Mouse (Mus musculus) liver, adult (tissue): Measurements from ENCODE around the gene Rer1.

Experiments
- GATA4 ChIP-seq: IDR thresholded peaks from 2 replicates; pipeline ENCODE4 v1.6.1; 2014; ENCODE audit warnings: mild to moderate bottlenecking, low read length; ENCODE audit not compliant: insufficient replicate concordance

The Rer1 gene

DNA sequence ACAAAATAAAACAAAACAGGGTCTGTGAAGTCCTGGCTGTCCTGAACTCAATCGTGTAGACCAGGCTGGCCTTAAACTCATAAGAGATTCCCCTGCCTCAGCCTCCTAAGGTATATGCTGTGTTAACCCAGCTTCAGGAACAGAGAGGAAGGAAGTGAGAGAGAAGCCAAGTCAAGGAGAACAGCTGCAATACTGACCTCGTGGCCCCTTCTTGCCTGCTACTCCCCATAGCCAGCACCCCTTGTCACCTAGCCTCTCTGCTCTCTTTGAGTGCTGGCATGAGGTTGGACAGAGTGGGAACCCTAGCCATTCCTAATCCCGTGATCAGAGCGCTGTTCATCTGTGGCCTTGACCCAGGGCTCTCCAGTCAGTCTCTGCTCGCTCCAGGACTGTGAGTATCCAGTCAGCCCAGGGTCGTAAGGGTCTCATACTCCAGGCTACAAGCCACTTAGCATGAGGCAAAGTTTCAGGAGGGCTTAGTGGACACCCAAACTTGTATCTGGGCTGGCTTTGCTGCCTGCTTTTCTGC, 35.8 kb upstream of the Rer1 start:
- TF ChIP-seq GATA4 = no peak

DNA sequence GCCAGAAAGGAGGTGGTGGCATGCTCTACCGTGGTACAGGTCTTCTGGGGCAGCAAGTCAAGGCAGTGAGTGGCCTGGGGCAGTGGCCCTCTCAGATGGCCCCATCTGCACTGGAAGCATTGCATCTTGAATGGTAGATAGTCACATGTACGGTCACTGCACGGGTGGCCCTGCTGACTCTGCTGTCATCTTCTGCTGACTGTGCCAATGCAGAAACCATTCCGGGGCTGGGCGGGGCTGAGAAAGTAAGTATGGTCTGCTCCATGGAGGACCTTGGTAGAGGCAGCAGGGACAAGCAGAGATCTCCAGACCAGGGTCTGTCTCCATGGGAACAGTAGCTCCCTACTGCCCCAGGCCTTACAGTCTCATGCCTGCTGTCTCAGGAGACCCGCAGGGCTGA, 35.0 kb upstream of the Rer1 start:
- no peak for TF ChIP-seq GATA4

DNA sequence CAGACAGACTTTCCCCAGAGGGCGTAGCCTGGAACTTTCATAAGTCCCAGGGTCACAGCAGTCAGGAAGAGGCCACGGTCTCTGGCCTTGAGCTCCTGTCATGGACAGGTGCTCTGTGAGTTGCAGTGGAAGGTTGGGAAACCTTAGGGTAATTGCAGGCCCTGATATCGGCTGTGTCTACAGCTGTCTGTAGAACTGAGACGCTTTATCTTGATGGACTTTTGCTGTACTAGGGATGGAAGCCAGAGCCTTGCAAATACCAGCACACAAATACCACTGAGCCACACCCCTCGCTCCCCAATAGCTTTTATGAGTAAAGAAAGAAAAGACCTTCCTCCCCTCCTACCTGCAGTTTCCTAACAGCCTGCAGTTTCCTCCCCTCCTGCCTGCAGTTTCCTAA, 34.4 kb upstream of the Rer1 start:
- TF ChIP-seq GATA4 = peak; percentile 99

DNA sequence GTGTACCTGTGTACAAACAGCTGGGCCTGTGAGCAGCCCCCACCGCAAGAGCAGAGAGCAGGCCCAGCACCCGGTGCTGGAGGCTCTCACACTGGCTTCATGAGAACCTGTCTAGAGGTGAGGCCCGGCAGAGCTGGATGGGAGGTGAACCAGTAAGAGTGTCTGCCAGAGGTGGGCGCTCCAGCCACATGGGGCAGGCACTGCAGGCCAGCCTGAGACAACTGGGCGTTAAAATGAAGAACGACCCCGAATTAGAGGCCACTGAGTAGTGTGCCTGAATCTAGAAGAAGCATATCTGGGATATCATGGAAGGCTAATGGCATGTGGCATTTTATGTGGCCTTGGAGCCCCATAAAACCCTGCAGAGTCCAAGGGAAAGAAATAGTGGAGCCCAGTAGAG, 33.9 kb upstream of the Rer1 start:
- no peak for TF ChIP-seq GATA4

DNA sequence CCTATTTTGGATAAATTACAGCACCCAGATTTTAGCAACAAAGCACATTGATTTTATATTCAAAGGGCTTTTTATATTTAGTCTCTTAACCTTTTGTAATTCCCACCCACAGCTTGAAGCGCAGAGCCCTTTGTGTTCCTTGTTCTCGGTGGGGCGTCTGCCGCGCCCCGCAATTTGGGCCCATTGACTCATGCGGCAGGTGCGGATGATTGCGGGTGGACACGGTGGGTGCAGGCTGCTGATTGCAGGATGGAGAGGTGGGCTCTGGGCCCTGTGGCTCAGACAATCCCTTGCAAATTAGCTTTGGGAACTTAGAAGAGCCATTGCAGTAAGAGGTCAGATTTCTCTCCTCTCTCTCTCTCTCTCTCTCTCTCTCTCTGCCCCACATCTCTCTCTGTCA, 32.1 kb upstream of the Rer1 start:
- TF ChIP-seq GATA4 = no peak

DNA sequence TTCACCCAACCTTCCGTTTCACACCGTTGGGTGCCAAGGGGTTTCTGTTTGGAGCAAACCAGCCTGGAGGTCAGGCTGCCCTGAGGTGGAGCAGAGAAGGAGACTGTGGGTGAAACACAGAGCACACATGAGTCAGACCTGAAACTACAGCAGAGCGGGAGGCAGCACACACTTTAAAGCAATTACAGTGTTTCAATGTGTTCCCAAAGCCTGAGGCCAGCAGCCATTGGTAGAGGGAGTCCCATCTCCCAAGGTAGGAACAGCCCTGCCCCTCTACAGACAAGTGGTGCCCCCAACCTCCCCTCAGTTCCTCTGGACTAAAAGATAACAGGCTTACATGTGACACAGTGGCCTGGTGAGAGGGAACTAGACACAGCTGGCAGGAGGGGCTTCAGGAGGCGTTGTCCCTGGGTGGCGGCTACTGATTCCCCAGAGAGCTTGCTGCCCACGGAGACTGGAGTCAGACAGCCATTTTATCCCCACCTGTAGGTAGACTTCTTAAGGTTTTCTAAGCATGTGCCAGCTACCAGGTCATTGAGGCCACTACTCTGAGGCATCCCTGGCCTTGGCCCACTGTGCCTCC, 31.3 kb upstream of the Rer1 start:
- no peak for TF ChIP-seq GATA4

DNA sequence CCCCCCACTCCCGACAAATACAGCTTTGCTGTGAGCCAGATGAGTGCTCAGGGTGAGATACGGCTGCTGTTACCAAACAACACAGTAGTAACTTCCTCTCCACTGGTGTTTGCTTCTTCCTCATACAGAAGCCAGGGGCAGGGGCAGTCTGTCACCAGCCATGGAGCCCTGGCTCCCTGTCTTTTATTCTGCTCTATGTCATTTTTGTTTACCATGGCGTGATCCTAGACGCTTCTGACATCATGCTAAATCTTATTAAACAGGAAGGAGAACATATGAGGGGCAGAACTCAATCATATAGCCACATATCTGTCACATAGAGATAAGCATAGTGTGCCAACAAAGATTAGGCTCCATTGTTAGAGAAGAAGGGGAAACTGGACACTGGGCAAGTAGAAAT, 30.4 kb upstream of the Rer1 start:
- TF ChIP-seq GATA4 = no peak

DNA sequence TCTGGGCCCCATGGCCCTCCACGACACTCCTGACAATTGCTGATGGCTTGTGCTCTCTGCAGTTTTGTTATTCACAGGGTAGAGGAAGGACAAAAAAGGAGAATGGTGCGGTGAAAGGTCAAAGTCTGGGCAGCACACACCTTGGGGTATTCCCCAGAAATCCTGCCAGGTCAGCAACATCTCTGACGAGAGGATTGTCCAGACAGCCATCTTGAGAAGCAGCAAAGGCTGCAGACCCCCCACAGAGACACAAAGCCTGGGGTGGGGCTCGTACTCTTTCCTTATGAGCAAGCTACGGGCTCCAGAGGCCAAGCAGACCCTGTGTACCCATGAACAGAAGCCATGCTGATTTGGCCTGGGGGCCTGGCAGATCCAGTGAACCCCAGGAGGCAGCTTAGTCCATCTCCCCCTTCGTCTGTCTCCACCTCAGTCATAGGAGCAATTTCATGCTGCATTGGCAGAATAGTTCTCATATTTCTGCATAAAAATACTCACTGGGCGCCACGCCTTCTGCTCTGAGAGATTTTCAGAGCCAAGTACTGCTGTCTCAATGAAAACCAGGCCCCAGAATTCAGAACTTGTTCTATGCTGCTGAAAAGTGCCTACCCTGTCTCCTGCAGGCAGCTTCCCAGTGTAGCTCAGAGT, 27.7 kb upstream of the Rer1 start:
- no peak for TF ChIP-seq GATA4

DNA sequence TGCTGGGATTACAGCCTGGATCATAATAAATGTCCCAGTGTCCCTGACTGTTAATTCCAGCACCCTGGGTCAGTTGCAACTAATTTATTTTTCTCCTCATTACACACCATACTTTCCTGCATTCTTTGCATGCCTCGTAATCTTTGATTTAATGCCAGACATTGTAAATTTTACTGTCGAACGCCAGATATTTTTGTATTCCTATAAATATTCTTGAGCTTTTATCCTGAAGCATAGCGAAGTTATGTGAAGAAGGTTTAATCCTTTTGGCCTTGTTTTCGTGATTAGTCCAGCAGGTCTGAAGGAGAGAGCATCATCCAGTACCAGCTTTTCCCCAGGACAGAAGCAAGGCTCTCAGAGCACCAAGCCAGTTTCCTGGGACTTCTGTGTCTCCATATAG, 23.3 kb upstream of the Rer1 start:
- TF ChIP-seq GATA4 = no peak

DNA sequence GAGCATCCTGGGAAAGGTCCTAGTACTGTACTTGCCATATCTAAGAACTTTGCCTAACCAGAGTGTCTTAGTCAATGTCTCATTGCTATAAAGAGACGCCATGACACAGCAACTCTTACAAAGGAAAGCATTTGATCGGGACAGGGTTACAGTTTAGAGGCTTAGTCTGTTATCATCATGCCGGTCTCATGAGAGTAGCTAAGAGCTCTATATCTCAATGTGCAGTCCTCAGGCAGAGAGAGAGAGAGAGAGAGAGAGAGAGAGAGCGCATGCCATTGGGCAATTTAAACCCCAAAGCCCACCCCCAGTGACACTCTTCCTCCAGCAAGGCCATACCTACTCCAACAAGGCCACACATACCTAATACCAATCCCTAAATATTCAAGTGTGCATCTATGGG, 21.7 kb upstream of the Rer1 start:
- no peak for TF ChIP-seq GATA4

DNA sequence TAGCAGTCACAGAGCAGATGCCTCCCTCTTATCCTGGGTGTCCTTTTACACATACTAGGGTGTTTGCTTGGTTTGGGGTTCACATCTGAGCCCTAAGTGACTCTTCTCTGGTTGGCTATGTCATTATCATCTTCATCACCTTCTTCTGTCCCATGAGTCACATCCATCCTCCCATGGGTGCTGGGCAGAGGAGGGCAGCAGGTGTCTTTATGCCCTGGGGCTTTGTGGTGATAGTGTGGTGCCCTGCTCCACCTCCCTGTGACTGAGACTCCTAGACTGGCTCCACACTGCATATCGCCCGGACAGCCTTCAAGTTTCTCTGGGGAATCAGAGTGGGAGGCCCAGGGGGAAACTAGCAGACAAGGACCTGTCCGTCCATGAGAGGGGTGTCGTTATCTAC, 12.4 kb upstream of the Rer1 start:
- TF ChIP-seq GATA4 = no peak

DNA sequence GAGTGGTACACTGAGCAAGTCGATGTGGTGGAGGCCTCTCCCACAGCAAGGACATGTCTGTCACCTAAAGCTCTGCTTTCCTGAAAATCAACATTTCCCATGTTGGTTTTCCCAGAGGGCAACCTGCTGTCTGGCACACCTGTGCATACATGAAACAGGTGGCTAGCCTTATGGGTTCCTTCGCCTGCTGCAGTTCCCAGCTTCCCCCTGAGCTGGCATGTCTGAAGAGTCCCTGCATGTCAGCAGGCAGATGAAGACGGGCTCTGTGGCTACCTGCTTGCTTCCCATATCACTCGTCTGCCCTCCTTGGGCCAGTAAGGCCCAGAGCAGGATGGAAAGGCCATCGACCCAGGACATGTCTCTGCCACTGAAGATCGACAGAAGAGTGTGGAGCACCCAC, 11.3 kb upstream of the Rer1 start:
- TF ChIP-seq GATA4 = no peak

DNA sequence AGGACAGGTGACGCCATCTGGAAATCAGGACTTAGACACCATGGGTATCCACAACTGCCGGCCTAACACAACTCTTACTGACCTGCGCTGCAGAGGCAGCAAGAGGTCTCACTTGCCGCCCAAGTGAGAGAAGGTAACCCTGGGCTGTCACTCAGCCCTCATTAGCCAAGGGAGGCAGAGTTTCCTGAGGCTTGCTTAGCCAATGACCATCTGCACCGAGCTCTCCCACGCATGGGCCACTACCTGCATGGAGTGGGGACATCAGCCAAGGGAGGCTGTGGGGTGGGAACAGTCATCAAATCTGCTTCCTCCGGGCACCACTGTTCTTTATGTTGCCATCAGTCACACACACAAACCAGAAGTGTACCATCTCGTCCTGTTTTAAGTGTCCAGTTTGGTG, 9.8 kb upstream of the Rer1 start:
- TF ChIP-seq GATA4 = no peak

DNA sequence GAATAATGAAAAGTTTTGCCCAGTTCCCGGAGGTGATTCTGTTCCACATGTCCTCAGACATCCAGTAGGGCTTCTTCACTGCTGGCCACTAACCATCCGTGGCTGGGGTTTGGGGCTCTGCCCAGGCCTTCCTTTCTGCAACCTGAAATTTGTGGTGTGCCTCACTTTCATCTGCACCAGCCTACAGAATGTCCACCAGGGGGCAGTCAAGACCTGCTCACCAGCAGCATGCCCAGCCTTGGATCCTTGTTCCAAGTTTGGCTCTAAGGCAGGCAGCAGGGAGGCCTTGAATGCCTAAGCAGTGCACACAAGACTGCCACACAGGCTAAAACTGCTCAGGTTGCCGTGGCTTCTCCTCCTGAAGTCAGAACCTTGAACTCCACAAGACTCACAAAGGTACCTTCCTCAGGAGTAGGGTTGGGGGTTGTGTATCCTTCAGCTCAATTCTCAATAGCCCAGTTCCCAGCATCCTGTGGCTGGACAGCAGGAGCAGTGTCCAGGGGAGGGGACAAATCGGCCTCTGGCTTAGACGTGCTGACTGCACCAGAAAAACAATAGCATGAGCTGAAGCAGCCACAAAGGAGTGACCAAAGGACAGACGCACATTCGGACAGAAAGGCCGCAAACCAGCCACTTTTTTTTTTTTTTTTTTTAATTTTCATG, 9.2 kb upstream of the Rer1 start:
- no peak for TF ChIP-seq GATA4

DNA sequence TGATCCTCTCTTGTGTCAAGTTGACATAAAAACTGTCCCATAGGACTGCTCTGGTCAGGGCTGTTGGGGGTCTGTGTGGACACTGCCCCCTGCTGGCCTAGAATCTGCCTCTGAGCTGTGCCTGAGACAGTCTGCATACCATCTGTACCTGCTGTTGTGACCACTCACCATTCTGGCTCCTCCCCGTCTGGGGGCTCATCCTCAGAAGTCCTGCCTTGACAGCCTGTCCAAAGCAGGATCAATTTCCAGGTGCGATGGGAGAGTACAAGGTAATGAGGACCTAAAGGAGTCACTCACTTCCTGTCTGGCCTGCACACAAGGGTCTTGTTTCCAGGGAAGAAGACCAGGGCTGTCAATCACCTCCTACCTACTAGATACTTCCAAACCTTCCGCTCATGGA, 8.4 kb upstream of the Rer1 start:
- no peak for TF ChIP-seq GATA4

DNA sequence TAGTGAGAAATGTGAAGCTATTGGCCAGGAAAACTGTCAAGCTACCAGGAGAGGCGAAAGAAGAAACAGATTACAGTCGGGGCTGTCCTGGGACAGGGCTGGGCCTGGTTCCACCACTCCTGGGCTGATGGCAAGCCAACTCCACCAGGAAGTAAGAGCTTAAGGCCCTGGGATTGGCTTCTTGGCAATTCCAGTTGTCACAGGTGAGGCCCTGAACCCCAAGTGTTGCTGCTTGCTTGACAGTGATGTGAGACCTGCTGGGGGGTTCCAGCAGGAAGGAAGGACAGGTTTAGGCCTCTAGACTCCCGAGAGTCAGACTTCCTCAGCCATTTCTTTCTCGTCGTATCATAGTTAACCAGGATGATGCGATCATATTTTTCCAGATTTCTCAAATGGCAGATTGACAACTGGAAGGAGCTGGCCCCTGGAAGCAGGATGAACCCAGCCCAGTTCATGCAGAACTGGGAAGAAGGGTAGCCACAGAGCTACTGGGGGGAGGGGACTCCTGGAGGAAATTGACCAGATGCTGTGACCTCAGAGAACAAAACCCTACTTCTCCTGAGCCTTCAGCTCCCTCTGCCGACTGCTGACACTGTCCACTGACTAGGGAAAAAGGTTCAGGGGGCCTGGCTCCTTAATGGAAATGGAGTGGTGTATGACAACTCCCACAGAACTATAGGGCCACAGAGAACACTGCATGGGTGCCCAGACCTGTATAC, 7.4 kb upstream of the Rer1 start:
- no peak for TF ChIP-seq GATA4
